Mouse (Mus musculus): ENCODE measurements around the gene Pes1. TPM values are rescaled to one million over a fixed set of nuclear protein-coding genes. Genes with fewer than 3 reads are reported as not detected.
"Not testable (repeated sequence)": the region's sequence is repeated elsewhere in the genome, so short reads cannot be mapped to it uniquely, and the experiment has no call there.

Pes1 gene
- 10 to 100 TPM; 42.0 to 44.9 TPM for total RNA-seq (2021)
- long read RNA-seq, experiment 1, transcript Pes1-201 (15 exons, 2,911 nt) = major isoform, 22 of 27 reads
- long read RNA-seq, experiment 1, partial matches to known transcripts = 3 of 27 reads
- long read RNA-seq, experiment 1, other reads (novel, unspliced or antisense) = 2 of 27 reads
- long read RNA-seq, experiment 2, transcript Pes1-201 (15 exons, 2,911 nt) = major isoform, 20 of 22 reads
- long read RNA-seq, experiment 2, partial matches to known transcripts = 1 of 22 reads
- long read RNA-seq, experiment 2, other reads (novel, unspliced or antisense) = 1 of 22 reads

DNA sequence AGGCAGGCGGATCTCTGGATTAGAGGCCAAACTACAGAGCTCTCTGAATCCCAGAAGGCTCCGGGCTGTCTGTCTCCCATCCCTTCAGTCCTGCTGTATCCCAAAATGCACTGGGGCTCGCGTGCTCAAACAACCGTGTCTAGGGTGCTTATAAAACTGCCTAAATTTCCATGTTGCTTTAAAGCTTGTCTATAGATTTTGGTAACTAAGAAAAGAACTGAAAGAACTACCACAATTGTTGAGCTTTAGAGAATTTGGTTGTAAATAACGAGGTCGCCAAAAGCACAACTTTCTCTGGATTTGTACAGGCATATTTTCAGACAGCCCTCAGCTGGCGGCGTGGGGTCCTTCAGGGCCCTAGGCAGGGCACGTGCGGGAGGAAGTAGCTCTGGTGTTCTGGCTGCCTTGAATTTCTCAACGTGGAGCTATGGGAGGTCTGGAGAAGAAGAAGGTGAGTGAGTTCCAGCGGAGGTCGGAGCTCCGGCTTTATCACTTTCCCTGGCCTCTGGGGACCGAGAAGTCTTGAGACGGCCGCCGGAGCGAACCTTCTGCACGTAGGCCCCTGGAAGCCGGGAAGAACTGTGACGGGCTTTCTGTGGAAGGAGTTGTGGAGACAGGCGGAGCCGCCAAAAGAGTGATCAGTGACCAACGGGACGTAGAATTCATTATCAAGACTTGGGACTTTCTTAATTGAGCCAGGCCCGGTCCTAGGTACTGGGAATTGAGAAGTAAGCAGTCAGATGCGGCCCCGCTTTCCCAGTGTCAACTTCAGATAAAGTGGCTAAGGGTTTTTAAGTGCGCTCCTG, at the start of gene Pes1:
Gene Pes1, plus strand, starts transcription at position 366 of the 806 bp plus-strand sequence.
- DNase-seq = peak; percentile 61

DNA sequence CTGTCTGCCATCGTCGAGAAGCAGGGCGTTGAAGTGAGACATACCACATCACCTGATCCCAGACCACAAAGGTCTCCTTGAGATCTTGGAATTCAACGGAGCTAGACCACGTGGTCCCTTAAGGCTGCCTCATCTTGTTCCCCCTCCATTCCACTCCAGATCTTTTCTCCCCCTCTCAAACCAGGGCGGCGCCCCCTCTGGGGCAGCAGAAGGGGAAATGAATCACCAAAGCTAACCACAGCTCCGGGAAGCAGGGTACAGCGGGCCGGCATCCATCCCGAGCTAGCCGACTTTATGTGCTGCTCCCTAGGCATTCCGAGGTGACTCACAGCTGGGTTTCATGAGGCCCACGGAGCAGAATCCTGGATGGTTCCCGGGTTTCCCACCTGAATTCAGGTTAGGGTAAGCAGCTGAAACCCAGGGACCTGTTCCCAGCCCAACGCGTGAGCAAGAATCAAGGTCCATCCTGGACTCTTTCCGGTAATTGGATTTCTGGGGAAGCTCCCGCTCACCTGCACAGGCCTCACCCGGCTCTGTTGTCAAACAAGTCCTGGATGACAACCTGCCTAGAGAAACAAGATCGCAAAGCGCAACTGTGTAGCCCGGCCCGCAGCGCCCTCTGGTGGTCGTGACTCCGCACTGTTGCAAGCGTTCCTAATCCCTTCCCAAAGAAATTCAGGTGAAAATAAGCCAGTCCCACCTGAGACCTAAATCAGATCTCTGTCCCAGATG, 49.5 kb upstream of the Pes1 start, which contains the start of gene Slc35e4:
Gene Slc35e4, minus strand, starts transcription at position 556 of the 732 bp plus-strand sequence.
- DNase-seq = peak; percentile 90

GRCm38 (mm10) chr11:3918738-3919137, 45.0 kb upstream of the Pes1 start:
- no peak for DNase-seq

DNA sequence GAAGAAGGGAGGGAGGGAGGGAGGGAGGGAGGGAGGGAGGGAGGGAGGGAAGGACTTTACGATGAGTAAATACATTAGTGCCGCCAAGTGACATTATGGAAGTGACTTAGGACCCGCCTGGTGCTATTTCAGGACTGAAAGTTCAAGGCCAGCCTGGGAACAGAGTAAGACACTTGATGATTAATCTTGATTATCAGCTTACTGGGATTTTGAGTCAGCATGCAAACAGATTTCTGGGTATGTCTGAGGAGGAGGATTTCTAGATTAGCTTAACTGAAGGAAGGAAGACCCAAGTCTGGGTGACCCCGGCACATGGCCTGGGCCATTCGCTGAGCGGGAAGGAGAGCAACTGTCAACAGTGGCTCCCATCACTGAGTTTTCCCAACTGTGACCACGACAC, 43.3 kb upstream of the Pes1 start:
- no peak for DNase-seq

DNA sequence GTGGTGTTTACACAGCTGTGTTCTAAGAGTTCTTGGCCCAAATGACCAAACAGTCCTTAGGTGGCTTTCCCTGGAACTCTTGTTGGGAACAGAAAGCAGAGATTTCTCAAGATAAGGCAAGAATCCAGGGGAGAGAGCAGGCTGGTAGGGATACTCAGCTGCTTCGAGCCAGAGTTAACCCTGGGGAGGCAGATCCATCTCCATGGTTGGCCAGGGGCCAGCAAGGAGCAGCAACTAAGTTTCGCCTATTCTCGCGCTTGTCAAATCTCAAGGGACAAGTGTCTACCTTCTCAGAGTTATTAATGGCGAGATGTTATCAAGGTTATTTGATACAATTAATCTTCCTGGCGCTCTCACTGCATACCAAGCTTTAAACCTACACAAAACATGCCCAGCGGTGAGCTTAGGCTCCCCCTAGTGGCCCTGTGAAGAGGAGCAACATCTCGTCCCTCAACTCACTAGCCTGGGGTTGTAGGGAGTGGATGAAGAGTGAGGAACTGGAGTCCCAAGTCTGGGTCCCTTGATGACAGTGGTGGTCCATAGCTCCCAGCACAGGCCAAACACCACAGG, 42.4 kb upstream of the Pes1 start:
- DNase-seq = peak; percentile 39

GRCm38 (mm10) chr11:3922115-3922514, 41.7 kb upstream of the Pes1 start:
- no peak for DNase-seq

- no peak for DNase-seq
Measured at GRCm38 (mm10) chr11:3922731-3923130, 41.0 kb upstream of the Pes1 start.

GRCm38 (mm10) chr11:3925916-3926315, 37.9 kb upstream of the Pes1 start:
- DNase-seq = peak; percentile 2

- DNase-seq = peak; percentile 1
Measured at GRCm38 (mm10) chr11:3930019-3930418, 33.8 kb upstream of the Pes1 start.

- DNase-seq = no peak
Measured at GRCm38 (mm10) chr11:3930931-3931330, 32.8 kb upstream of the Pes1 start.

- peak; percentile 83 for DNase-seq
Measured at GRCm38 (mm10) chr11:3931511-3932211, 32.1 kb upstream of the Pes1 start, which contains the start of gene Tcn2. Tcn2 (minus strand) TSS chr11:3932159.

- DNase-seq = no peak
Measured at GRCm38 (mm10) chr11:3933756-3934285, 30.0 kb upstream of the Pes1 start.

DNA sequence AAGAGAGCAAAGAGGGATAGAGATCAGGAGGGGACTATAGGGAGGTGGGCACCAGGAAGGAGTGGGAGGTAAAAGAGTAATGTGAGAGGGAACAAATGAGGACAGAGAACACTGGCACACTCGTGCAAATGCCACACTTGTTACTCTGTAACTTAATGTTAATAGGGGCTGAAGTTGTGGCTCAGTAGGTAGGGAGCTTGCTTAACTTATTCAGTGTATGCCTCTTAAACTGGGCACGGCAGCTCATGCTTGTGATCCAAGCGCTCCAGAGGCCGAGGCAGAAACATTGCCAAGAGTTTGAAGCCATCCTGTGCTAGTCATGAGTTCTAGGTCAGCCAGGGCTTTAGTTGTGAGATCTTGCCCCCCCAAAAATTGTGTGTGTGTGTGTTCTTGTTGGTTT, 28.6 kb upstream of the Pes1 start:
- DNase-seq = no peak

DNA sequence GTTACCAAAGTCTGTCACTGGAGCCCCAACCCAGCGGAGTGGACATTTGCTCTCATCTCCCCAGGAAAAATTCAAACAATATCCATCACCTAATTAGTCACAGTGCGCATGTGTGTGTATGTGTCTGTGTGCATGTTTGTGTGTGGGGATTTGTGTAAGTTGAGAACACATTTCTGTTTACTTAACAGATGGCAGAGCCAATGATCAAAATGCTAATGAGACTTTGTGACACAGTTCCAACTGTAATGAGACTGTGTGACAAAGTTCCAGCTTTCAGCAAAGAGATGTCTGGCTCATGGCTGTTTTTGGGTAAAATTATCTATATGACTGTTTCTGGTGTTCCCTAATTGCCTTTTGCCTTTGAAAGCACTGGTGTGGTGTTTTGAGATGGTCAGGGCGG, 27.5 kb upstream of the Pes1 start:
- DNase-seq = no peak

GRCm38 (mm10) chr11:3937321-3937874, 26.4 kb upstream of the Pes1 start:
- no peak for DNase-seq

GRCm38 (mm10) chr11:3941371-3941770, 22.4 kb upstream of the Pes1 start:
- DNase-seq = no peak

- no peak for DNase-seq
Measured at GRCm38 (mm10) chr11:3946386-3946785, 17.4 kb upstream of the Pes1 start.

DNA sequence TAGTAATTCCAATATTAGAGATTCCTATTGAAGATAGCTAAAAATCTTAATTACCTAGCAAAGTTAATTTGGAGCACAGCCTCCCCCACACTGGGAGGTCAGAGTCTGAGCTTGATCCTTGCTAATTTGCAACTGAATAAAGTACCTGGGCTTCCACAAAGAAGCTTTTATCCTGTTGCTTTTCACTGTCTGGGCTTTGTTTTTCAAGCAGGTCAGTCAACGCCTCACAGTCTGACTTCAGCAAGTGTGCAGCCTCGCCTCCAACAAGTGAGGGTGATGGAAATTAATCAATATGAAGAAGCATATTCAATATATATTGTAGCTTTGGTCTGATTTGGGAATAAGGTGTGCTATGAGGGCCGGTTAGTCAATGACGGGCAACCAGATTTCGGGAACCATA, 8.9 kb upstream of the Pes1 start:
- not testable (repeated sequence) for DNase-seq

GRCm38 (mm10) chr11:3955371-3955770, 8.4 kb upstream of the Pes1 start:
- not testable (repeated sequence) for DNase-seq

DNA sequence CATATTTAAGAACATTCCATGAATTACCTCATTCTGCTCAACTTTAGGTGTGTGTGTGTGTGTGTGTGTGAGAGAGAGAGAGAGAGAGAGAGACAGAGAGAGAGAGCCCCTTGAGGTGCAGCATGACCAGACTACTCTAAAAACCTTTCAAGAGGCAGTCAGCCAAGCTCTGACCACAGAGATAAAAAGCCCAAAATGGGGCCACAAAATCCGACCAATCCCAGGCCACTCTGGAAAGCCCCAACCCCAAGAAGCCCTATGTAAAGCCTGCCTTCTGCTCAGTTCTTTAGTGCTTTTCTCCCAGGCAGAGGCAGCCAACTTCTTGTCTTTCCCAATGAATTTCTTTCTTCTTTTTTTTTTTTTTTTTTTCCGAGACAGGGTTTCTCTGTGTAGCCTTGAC, 2.9 kb upstream of the Pes1 start:
- DNase-seq = no peak

GRCm38 (mm10) chr11:3961761-3962160, 2.0 kb upstream of the Pes1 start:
- no peak for DNase-seq
